Mouse (Mus musculus) 3T3-L1 (cell line): Measurements from ENCODE around the gene Mfsd14a.
"Not testable (repeated sequence)": the region's sequence is repeated elsewhere in the genome, so short reads cannot be mapped to it uniquely, and the experiment has no call there.

Experiments used
- DNase-seq: peaks from one replicate; pipeline ENCODE4 v3.0.0-alpha.2; 2015; ENCODE audit warnings: low read depth, low spot score

Gene Mfsd14a

GRCm38 (mm10) chr3:116662463-116662863 lies at the start of gene Mfsd14a:
Gene Mfsd14a, minus strand, starts transcription at chr3:116662677.
- peak; percentile 92 for DNase-seq

- DNase-seq: peak; percentile 69
Measured at GRCm38 (mm10) chr3:116711624-116712435, 49.4 kb upstream of the Mfsd14a start.

- no peak for DNase-seq
Measured at GRCm38 (mm10) chr3:116710941-116711340, 48.5 kb upstream of the Mfsd14a start.

GRCm38 (mm10) chr3:116705637-116706204 lies 43.2 kb upstream of the Mfsd14a start:
- no peak for DNase-seq

DNA sequence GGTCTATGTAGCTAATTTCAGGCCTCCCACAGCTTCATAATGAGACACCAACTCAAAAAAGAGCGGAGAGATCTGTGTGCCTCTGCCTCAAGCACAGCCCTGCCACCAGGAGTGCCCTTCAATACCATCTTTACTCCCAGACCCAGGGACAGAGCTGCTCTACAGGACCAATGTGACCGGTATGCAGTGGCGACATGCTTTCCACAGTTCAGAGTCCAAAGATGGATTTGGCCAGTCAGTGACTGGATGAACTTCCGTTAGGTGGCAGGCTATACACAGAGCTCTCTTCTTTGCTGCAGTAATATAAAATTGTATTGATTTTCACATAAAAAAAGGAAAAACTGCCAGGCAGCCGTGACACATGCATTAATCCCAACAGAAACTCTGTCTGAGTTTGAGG lies 41.4 kb upstream of the Mfsd14a start:
- no peak for DNase-seq

GRCm38 (mm10) chr3:116702647-116703272 lies 40.3 kb upstream of the Mfsd14a start:
- no peak for DNase-seq

GRCm38 (mm10) chr3:116701601-116702000 lies 39.1 kb upstream of the Mfsd14a start:
- no peak for DNase-seq

- DNase-seq: no peak
Measured at GRCm38 (mm10) chr3:116698786-116699185, 36.3 kb upstream of the Mfsd14a start.

GRCm38 (mm10) chr3:116695666-116695985 lies 33.1 kb upstream of the Mfsd14a start:
- DNase-seq: no peak

DNA sequence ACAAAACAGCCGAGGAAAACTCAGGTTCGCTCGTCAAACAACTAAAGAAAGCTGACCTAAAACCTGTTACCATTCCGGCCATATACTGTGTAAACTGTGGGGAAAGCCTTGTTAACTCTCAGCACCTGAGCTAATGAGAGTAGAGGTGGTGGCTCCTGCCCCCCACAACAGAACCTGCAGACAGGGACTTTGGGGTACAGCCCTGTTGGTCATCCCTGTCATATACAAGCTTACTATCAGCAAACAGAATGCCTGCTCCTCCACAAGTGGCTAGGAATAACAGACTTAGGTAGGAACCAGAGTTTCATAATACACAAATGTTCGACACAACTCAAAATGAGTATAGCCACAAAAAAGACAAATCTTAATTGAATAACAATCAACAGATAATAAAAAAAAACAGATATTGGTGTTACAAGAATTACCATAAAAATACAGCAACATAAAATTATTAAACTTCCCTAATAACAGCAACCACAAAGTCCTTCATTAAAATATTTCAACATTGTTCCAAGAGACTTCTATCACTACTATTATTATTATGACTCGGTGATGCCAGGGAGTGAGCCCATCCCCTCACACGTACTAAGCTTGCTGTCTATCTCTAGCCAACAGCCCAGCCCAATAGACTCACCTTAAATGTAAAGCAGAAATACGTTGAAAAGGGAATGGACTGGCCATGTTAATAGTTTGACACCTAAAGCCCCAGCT lies 32.6 kb upstream of the Mfsd14a start:
- DNase-seq: no peak

- no peak for DNase-seq
Measured at GRCm38 (mm10) chr3:116694312-116694711, 31.8 kb upstream of the Mfsd14a start.

- DNase-seq: no peak
Measured at GRCm38 (mm10) chr3:116681160-116681559, 18.7 kb upstream of the Mfsd14a start, which contains the start of gene Gm43191. Gene Gm43191, minus strand, starts transcription at chr3:116681260.

DNA sequence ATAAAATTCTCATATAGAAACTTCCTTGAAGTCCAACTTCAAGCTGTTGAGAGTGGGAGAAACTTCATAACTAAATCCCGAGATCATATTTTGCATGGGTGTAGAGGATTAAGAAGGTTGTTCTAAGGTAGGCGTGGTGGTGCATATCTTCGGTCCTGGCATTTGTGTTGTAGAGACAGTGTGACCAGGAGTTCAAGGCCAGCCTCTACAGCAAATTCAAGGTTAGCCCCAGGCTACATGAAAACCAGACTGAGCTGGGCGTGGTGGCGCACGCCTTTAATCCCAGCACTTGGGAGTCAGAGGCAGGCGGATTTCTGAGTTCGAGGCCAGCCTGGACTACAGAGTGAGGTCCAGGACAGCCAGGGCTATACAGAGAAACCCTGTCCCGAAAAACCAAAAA lies 1.8 kb upstream of the Mfsd14a start:
- not testable (repeated sequence) for DNase-seq

- no peak for DNase-seq
Measured at GRCm38 (mm10) chr3:116661870-116662414, 535 bp downstream of the Mfsd14a start.

DNA sequence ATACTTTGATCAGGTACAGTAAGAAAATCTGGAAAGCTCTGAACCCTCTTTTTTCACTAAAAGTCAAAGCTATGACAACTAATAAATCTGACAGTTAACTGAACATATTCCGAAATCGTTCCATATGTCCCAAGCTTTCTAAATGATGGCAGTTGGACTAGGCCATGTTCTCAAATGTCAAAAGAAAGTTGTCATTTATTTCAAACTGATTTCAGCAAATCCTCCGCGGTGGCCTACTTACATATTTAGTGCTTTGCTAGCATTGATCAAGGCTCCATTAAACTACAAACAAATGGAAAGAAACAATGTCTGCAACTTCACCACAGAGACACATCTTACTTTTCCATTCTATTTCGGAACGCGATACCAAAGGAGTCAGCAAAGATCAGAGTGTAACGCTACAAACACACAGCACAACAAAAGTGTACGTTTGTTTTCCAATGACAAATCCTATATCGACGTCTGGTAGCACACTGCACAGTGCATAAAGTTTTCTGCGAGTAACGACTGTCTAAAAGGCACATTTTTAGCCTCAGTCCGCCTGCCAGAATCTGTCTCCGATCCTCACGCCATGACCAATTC lies 1.1 kb downstream of the Mfsd14a start:
- peak; percentile 43 for DNase-seq

DNA sequence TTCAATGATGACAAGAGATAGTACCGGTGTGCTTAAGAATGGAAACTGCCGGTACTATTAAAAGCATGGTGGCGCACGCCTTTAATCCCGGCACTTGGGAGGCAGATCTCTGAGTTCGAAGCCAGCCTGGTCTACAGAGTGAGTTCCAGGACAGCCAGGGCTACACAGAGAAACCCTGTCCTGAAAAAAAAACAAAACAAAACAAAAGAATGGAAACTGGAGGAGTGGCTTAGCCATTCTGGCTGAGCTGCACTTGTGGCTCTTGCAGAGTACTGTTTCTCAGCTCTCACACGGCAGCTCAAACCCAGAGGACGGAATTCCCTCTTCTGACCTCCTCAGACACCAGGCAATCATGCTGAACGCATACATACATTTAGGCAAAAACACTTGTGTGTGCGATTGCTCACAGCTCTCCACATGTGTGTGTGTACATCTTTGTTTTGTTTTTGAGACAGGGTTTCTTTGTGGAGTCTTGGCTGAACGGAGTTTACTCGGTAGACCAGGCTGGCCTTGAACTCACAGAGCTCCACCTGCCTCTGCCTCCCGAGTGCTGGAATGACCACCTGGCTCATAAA lies 2.5 kb downstream of the Mfsd14a start:
- DNase-seq: no peak

DNA sequence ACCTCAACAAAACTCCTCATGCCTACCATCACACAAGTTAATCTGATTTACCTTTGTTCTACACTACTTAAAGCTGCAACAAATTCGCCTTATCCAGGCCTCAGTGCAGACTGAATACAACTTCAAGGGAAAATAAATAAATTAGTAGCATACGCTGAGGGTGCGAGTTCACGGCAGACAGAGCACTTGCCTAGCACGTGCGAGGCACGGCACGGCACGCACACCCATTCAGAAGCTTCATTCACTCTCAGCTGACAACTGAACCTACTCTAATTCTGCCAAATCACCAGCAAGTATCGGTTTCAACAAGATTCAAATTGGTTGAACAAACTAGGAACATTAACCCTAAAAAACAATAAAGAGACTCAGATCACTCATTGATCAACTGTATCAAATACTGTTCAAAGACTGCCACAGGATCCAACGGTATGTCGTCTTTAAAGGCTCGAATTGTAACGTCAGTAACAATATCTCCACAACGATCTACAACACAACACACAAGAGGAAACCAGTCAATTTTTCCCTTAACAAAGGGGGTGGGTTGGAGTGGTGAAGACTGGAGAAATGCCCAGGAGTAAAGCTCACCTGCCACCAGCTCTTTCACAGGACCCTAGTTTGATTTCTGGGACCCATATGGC lies 3.4 kb downstream of the Mfsd14a start:
- DNase-seq: no peak

- DNase-seq: no peak
Measured at GRCm38 (mm10) chr3:116656184-116656965, 6.1 kb downstream of the Mfsd14a start.

GRCm38 (mm10) chr3:116654051-116654450 lies 8.4 kb downstream of the Mfsd14a start:
- DNase-seq: not testable (repeated sequence)
